Mouse (Mus musculus): ENCODE results near the gene Cic. TPM values are rescaled to one million over a fixed set of nuclear protein-coding genes. Genes with fewer than 3 reads are reported as not detected.
A peak's percentile ranks its signal among the peaks of the same experiment; 100 is the strongest.

Gene Cic
- polyA plus RNA-seq, 1 experiment, result 128 TPM

GRCm38 (mm10) chr7:25293191-25293739 lies 25.8 kb downstream of the Cic start:
- Histone ChIP-seq H3K27ac (ENCODE audit: insufficient read depth, low read length) (no peak overlapping the region), H3K4me3 (ENCODE audit: low read depth, low read length) (no peak overlapping the region), H3K27me3 (ENCODE audit: control insufficient read depth, insufficient read depth, low read length, poor library complexity, severe bottlenecking) (no peaks in the 10 kb centered on the region), H3K36me3 (ENCODE audit: control insufficient read depth, insufficient read depth, low read length, poor library complexity, severe bottlenecking) (peaks cover 32% of the 10 kb centered on the region), H3K4me1 (ENCODE audit: control insufficient read depth, insufficient read depth, low read length) (no peaks in the 10 kb centered on the region), H3K9me3 (replicated peaks; ENCODE audit: control insufficient read depth, insufficient read depth, low read length, poor library complexity, severe bottlenecking) (no peaks in the 10 kb centered on the region), H3K9ac (ENCODE audit: low read depth, poor library complexity, severe bottlenecking) (no peak overlapping the region)
- TF ChIP-seq POLR2A (IDR thresholded peaks at IDR 0.05; ENCODE audit: insufficient read depth, low read length) (no peak), CTCF (IDR thresholded peaks at IDR 0.05; ENCODE audit: low read depth, low read length) (no peak), EP300 (IDR thresholded peaks at IDR 0.05; ENCODE audit: insufficient read depth, low read depth, low read length) (no peak)

GRCm38 (mm10) chr7:25294495-25294894 lies 27.0 kb downstream of the Cic start:
- no peak overlapping the region for H3K4me3 ChIP-seq (ENCODE audit: low read depth, low read length)
- no peak overlapping the region for H3K9ac ChIP-seq (ENCODE audit: low read depth, poor library complexity, severe bottlenecking)
- H3K27me3 ChIP-seq (ENCODE audit: control insufficient read depth, insufficient read depth, low read length, poor library complexity, severe bottlenecking), result no peaks in the 10 kb centered on the region
- peaks cover 27% of the 10 kb centered on the region for H3K36me3 ChIP-seq (ENCODE audit: control insufficient read depth, insufficient read depth, low read length, poor library complexity, severe bottlenecking)
- no peak overlapping the region for H3K27ac ChIP-seq (ENCODE audit: insufficient read depth, low read length)
- H3K4me1 ChIP-seq (ENCODE audit: control insufficient read depth, insufficient read depth, low read length), result no peaks in the 10 kb centered on the region
- TF ChIP-seq POLR2A (IDR thresholded peaks at IDR 0.05; ENCODE audit: insufficient read depth, low read length) (no peak), EP300 (IDR thresholded peaks at IDR 0.05; ENCODE audit: insufficient read depth, low read depth, low read length) (no peak), CTCF (IDR thresholded peaks at IDR 0.05; ENCODE audit: low read depth, low read length) (no peak)
- H3K9me3 ChIP-seq (replicated peaks; ENCODE audit: control insufficient read depth, insufficient read depth, low read length, poor library complexity, severe bottlenecking), result no peaks in the 10 kb centered on the region

GRCm38 (mm10) chr7:25294960-25295722 lies 27.6 kb downstream of the Cic start:
- H3K27ac ChIP-seq (ENCODE audit: insufficient read depth, low read length), result no peak overlapping the region
- TF ChIP-seq CTCF (IDR thresholded peaks at IDR 0.05; ENCODE audit: low read depth, low read length) (no peak), EP300 (IDR thresholded peaks at IDR 0.05; ENCODE audit: insufficient read depth, low read depth, low read length) (no peak), POLR2A (IDR thresholded peaks at IDR 0.05; ENCODE audit: insufficient read depth, low read length) (no peak)
- no peak overlapping the region for H3K4me3 ChIP-seq (ENCODE audit: low read depth, low read length)
- H3K9me3 ChIP-seq (replicated peaks; ENCODE audit: control insufficient read depth, insufficient read depth, low read length, poor library complexity, severe bottlenecking), result no peaks in the 10 kb centered on the region
- no peaks in the 10 kb centered on the region for H3K27me3 ChIP-seq (ENCODE audit: control insufficient read depth, insufficient read depth, low read length, poor library complexity, severe bottlenecking)
- peaks cover 27% of the 10 kb centered on the region for H3K36me3 ChIP-seq (ENCODE audit: control insufficient read depth, insufficient read depth, low read length, poor library complexity, severe bottlenecking)
- H3K4me1 ChIP-seq (ENCODE audit: control insufficient read depth, insufficient read depth, low read length), result no peaks in the 10 kb centered on the region
- H3K9ac ChIP-seq (ENCODE audit: low read depth, poor library complexity, severe bottlenecking), result no peak overlapping the region

- H3K27ac ChIP-seq (ENCODE audit: insufficient read depth, low read length), result peak overlapping the region; percentile 34; the same call in 1 of the 2 replicates
- peak overlapping the region; percentile 78 for H3K9ac ChIP-seq (ENCODE audit: low read depth, poor library complexity, severe bottlenecking)
- H3K9me3 ChIP-seq (replicated peaks; ENCODE audit: control insufficient read depth, insufficient read depth, low read length, poor library complexity, severe bottlenecking), result no peaks in the 10 kb centered on the region
- TF ChIP-seq POLR2A (IDR thresholded peaks at IDR 0.05; ENCODE audit: insufficient read depth, low read length) (no peak), CTCF (IDR thresholded peaks at IDR 0.05; ENCODE audit: low read depth, low read length) (no peak), EP300 (IDR thresholded peaks at IDR 0.05; ENCODE audit: insufficient read depth, low read depth, low read length) (no peak)
- H3K4me1 ChIP-seq (ENCODE audit: control insufficient read depth, insufficient read depth, low read length), result no peaks in the 10 kb centered on the region
- H3K36me3 ChIP-seq (ENCODE audit: control insufficient read depth, insufficient read depth, low read length, poor library complexity, severe bottlenecking), result peaks cover 16% of the 10 kb centered on the region
- no peaks in the 10 kb centered on the region for H3K27me3 ChIP-seq (ENCODE audit: control insufficient read depth, insufficient read depth, low read length, poor library complexity, severe bottlenecking)
- peak overlapping the region; percentile 90 for H3K4me3 ChIP-seq (ENCODE audit: low read depth, low read length)
Observed at GRCm38 (mm10) chr7:25296945-25297453, 29.5 kb downstream of the Cic start.

- TF ChIP-seq EP300 (IDR thresholded peaks at IDR 0.05; ENCODE audit: insufficient read depth, low read depth, low read length) (peak; percentile 72; the same call in 1 of the 2 replicates), POLR2A (IDR thresholded peaks at IDR 0.05; ENCODE audit: insufficient read depth, low read length) (no peak), CTCF (IDR thresholded peaks at IDR 0.05; ENCODE audit: low read depth, low read length) (peak; percentile 82)
Observed at GRCm38 (mm10) chr7:25297454-25298325, 30.2 kb downstream of the Cic start, which contains the start of gene Pafah1b3. Gene Pafah1b3 (minus strand): TSS chr7:25297986.

More at GRCm38 (mm10) chr7:25297454-25298325, 30.2 kb downstream of the Cic start, which contains the start of gene Pafah1b3:
- peak within 1 kb of the TSS; percentile 34; the same call in 1 of the 2 replicates for H3K27ac ChIP-seq (ENCODE audit: insufficient read depth, low read length)
- H3K9ac ChIP-seq (ENCODE audit: low read depth, poor library complexity, severe bottlenecking), result peak within 1 kb of the TSS; percentile 78
- no peaks in the 10 kb centered on the region for H3K4me1 ChIP-seq (ENCODE audit: control insufficient read depth, insufficient read depth, low read length)
- H3K9me3 ChIP-seq (replicated peaks; ENCODE audit: control insufficient read depth, insufficient read depth, low read length, poor library complexity, severe bottlenecking), result no peaks in the 10 kb centered on the region
- H3K36me3 ChIP-seq (ENCODE audit: control insufficient read depth, insufficient read depth, low read length, poor library complexity, severe bottlenecking), result peaks cover 11% of the 10 kb centered on the region
- no peaks in the 10 kb centered on the region for H3K27me3 ChIP-seq (ENCODE audit: control insufficient read depth, insufficient read depth, low read length, poor library complexity, severe bottlenecking)
- H3K4me3 ChIP-seq (ENCODE audit: low read depth, low read length), result peak within 1 kb of the TSS; percentile 90
